Mouse (Mus musculus) erythroblast, adult 5-6 weeks (primary cell): ENCODE measurements at regions not wholly inside any gene's neighbourhood (a gene's known extent, or its start where the extent isn't known, plus 50 kb on each side); places are given as distances from the start of the nearest gene placed in this dataset.
"Not testable (repeated sequence)": the region's sequence is repeated elsewhere in the genome, so short reads cannot be mapped to it uniquely, and the experiment has no call there.

Experiments used
- ATAC-seq: replicated peaks from 2 replicates; pipeline ENCODE4 v1.8.0; 2016; ENCODE audit warnings: moderate number of reproducible peaks, mild to moderate bottlenecking, moderate TSS enrichment, inconsistent platforms; ENCODE audit not compliant: poor library complexity, low FRiP score, severe bottlenecking

DNA sequence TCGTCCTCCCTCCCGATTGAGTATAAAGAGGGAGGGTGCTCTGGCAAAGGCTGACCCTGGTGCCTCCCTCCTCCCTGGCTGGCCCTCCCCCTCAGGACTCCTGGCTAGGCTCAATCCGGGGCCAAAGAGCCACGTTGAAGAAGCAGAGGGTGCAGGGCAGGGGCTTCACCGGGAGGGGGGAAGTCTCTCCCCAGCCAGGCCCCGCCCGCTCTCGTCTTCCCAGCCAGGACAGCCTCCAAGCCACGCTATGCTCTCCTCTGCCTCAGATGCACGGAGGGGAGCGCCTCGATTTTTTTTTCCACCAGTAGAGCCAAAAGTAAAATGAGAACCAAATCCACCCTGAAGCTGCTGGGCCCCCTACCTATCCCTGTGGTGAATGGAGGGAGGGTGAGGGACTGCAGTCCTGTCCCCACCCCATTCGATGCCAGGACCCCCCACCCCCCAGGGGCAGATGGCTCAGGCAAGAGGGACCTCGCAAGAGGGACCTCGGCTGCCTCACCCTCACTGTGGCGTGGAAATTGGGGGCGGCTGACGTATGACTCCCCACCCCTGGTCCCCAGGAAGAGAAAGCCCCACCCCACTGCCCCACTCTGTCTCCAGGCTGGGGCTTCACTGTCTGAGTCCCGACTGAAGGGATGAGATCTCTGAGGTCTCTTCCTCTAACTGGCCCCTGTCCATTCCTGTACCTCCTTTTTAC lies 53.2 kb upstream of the Col1a1 start:
- ATAC-seq = no peak

DNA sequence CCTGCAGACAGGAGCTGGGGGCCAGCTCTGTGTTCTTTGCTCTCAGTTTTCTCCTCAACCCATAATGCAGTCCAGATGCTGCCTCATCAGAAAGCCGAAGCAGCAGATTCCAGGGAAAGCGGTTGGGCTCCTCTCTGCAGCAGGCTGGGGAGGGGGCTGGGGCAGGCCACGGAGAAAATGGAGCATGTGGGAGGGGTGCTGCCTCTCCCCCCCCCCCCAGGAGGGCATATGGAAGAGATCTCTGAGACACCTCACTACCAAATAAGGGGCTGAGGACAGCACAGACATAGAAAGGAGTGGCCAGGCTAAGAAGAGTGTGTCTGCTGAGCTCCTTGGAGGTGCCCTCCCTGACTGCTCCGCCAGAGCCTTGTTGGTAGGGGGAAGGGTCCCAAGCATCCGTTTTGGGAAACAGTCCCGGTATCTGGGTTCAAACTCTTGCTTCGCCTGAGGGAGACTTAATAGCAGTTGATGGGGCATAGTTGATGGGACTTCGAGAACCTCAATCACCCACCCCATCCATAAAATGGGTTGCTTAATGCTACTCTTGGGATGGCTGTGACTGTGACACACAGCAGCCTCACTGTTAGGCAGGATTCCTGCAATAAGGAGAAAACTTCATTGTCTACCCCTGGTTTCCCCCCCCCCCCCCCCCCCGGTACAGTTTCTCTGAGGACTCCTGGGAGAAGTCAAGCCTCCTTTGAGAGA lies 53.9 kb upstream of the Col1a1 start:
- no peak for ATAC-seq

DNA sequence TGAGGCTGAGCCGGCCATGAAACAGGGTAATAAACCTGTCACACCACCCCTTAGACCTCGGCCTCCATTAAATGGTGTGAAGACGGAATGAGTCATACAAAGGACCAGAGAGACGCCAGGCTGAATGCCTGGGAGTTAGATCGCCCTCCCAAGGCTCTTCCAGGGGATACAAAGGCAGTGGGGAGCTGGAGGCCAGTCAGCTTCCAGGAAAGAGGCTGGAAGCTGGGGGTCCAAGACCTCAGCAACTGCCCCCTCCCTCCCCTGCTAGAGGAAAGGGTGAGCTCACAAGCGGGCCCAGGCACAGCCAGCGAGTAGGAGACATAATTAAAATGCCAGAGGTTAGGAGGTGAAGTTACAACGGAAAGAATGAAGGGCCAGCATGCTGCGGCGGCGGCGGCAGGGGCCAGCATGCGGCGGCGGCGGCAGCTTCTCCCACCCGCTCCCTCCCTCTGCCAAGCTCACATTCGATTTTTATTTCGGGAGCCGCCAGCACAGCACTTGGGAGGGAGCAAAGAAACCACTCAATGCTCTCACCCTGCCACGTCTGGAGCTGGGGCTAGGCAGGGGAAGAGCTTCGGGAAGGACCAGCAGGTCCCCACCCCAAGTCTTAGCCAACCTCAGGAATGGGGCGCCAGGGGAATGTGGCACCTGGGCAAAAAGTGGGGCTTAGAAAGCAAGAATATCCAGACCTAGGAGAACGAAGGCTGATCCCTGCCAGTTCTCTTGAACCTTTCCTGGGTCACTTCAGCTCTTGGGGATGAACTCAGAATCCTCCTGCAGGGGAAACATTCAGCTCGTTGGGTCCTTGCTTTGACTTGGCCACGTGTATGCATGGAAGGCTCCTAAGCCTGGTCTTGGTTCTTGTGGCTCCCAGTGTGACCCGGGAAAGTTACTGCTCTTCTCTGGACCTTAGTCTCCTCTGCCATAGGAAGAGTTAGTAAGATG lies 54.9 kb upstream of the Col1a1 start:
- no peak for ATAC-seq

DNA sequence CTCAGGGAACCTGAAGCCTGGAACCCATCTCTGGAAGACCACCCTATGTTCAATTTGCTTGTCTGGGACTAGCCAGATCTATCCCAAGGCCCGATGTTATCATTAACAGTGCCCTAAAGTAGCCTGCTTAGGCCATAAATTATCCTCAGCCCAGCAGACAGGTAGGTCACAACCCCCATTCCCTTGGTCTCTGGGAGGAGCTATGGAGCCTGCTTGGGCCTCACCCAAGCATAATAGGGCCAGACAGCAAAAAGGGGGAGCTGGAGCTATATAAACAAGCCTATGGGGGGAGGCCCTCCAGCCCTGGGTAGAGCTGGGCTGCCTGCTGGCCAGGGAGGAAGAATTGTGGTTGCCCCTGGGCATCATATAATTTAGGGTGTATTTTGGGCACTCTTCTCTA lies 59.3 kb upstream of the Col1a1 start:
- no peak for ATAC-seq

DNA sequence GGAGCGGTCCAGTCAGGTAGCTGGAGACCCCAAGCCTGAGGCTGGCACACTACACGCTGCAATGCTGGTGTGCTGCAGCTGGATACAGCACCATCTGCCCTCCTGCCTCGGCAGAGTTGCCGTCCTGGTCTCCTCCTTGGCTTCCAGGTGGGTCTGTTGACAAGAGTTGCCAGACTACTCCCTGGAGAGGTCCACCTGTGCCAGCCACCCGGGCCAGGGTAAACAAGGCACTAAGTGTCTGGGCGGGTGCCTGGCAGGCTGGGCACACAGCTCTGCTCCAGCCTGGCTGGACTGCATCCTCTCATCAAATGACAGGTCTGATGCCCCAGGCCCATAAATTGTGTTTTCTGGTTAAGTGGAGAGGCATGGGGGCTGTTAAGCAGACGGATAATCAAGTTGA lies 61.0 kb upstream of the Col1a1 start:
- ATAC-seq = no peak

DNA sequence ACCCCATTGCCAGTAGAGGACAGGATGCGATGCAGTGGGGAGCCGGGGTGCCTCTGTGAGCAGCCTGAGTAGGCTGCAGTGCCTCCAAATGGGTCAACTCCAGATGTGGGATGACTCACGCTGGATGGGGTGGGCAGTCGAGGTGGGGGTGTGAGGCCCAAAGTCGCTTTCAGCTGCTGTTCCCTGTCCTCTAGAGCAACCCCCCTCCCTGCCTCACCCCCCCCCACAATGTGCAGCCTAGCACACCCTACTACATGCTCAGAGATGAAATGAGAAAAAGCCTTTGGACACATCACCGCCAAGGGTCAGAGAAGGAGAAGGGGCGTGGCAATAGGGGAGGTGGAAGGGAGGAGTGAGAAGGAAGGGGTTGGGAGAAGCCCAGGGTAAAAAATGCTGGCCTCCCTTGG lies 61.9 kb upstream of the Col1a1 start:
- ATAC-seq = no peak

DNA sequence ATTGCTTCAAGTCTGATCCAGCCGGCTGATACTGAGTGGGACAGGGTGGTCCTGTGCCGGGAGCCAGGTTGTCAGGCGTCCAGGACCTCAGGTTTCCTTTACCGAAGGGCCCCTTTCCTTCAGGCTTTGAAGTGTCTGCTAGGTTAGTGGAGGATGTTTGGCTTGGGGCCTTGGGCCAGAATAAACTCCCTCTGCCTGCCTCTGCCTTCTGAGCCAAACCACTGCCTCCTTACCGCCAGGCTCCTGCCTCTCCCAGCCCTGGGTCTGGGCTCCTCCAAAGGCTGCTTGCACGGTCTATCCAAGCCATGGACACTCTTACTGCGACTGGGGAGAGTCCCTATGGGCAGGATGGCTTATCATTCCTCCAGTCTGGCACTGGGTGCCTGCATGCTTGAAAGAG lies 62.3 kb upstream of the Col1a1 start:
- ATAC-seq = no peak

DNA sequence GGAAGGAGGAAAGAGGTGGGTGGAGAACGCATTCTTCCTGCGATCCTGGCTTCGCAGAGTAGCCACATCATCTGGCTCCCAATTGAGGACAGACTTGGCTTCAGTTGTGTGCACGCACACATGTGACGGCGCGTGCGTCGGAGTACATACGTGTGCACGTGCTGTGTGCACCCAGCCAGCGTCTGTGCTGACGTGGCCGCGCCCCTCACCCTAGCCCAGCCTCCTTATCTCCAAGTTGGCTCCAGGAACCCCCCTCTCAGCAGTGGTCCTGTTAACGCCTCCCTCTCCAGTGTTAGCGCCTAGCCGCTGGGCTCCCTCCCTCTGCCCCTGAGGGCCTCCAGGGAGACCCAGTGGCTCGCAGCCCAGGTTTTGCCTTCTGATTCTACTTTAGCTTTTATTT lies 63.1 kb upstream of the Col1a1 start:
- no peak for ATAC-seq

DNA sequence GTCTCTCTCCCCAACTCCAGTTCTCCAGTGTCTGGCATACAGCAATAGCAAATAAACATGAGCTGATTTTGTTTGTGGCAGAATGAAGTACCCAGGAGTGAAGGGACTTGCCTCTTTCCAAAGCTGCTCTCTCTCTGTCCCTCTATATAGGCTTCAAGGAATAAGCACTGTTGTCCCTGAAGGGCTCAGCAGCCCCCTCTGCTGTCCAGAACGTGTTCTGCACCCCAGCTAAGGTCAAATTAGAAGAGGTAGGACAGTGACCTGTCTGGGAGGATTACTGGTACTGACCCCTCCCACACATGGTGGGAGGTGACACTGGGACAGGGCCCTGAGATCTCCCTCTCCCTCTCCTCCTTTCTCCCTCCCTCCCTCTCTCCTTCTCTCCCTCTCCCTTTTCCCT lies 65.7 kb upstream of the Col1a1 start:
- peak; percentile 75 for ATAC-seq

DNA sequence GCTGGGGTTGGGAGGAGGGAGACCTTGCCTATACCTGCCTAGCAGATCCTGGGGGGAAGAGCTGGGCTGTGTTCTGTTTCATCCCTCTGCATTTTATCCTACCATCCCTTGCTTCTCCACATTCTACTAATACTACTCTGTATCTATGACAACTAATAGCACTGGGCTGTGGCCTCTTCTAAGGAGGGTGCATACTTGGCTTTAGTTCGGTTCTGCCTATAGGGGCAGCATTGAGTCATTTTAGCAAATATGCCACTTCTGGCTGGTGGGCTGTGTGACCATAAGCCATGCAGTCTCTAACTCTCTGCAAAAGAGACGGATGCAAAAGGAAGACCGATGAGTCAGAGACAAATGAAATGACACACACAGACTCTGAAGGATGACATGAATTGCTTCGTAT lies 66.2 kb upstream of the Col1a1 start:
- not testable (repeated sequence) for ATAC-seq

DNA sequence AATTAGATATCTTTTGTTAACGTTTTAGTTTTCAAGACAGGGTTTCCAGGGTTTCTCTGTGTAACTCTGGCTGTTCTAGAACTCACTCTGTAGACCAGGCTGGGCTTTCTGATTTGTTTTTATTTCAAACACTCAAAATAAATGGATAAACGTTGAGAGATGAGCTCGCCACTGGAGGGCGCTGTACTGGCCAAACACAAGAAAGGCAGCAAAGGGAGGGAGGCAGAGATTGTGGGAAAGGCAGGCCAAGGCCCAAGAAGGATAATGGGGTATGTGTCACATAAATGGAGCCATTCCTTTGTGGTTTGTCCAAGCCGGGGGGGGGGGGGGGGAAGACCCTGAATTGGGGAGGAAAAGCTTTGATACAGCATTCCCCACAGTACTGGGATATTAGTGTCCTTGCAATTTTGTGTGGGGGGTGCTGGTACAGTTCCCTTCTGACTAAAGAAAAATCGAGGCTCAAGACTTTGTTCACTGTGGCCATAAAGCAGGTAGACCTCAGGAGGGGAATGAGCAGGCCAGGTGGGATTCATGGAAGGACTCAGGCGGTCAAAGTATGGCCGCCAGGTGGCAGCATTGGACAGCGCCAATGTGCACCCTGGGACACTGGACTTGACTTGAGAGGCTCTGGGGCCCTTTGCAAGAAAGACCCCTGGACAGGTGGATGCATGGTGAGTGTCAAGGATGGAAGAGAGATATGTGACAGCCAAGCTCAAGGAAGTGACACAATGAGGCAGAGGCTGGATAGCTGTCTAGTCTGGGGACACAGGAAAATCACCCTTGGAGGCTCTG lies 69.7 kb upstream of the Col1a1 start:
- peak; percentile 51; the same call in 1 of the 2 replicates for ATAC-seq

DNA sequence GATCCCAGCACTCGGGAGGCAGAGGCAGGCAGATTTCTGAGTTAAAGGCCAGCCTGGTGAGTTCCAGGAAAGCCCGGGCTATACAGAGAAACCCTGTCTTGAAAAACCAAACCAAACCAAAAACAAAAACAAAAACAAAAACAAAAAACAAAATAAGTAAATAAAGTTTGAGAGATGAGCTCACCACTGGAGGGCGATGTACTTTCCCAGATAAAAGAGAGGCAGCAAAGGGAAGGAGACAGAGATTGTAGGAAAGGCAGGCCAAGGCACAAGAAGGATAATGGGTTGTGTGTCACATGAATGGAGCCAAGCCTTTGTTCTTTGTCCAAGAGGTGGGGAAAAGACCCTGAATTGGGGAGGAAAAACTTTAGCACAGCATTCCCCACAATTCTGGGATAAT lies 67.6 kb upstream of the Tmem92 start:
- no peak for ATAC-seq

DNA sequence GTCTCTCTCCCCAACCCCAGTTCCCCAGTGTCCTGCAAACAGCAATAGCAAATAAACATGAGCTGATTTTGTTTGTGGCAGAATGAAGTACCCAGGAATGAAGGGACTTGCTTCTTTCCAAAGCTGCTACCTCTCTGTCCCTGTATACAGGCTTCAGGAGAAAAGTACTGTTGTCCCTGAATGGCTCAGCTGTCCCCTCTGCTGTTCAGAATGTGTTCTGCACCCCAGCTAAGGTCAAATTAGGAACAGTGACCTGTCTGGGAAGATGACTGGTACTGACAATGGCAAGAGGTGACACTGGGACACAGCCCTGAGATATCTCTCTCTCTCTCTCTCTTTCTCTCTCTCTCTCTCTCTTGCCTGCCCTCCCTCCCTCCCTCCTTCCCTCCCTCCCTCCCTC lies 56.6 kb upstream of the Tmem92 start:
- ATAC-seq = no peak

DNA sequence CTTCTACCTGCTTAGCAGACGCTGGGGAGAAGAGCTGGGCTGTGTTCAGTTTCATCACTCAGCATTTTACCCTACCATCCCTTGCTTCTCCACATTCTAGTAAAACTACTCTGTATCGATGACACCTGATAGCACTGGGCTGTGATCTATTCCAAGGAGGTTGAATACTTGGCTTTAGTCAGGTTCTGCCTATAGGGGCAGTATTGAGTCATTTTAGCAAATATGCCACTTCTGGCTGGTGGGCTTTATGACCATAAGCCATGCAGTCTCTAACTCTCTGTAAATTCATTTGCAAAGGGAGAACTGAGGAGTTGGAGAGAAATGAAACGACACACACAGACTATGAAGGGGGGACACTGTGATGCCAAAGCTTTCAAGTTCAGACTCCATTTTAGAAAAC lies 55.6 kb upstream of the Tmem92 start:
- no peak for ATAC-seq

DNA sequence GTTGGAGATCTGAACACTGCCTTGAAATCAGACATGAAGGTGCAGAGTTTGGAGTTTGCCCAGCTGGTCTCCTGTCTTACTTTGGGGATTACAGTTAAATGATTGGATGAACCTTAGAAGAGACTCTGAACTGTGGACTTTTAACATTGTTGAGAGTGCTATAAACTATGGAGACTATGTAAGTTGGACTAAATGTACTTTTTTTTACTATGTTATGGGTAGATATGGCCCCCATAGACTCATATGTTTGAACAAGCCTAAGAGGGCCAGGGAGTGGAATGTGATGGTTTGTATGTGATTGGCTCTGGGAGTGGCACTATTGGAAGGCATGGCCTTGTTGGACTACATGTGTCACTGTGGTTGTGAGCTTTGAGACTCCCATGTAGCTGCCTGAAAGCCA lies 53.8 kb upstream of the Tmem92 start:
- ATAC-seq = no peak

DNA sequence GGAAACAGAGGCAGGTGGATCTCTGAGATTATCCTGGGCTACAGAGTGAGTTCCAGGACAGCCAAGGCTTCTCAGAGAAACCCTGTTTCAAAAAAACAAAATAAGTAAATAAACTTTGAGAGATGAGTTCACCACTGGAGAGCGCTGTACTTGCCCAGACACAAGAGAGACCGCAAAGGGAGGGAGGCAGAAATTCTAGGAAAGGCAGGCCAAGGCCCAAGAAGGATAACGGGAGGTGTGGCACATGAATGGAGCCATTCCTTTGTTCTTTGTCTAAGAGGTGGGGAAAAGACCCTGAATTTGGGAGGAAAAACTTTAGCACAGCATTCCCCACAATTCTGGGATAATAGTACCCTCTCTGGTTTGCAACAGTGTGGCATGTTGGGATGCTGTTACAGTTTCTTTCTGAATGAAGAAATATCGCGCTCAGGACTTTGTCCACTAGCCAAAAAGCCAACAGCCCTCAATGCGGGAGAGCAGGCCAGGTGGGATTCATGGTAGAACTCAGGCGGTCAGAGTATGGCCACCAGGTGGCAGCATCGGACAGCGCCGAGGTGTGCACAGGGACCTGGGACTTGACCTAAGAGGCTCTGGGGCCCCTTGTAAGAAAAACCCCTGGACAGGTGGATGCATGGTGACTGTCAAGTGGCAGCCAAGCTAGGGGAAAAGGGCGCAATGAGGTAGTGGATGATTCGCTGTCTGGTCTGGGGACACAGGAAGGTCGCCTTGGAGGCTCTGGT lies 49.9 kb upstream of the Tmem92 start:
- ATAC-seq = peak; percentile 77
